Mouse (Mus musculus): ENCODE data around the gene Serinc2. TPM values are rescaled to one million over a fixed set of nuclear protein-coding genes. Genes with fewer than 3 reads are reported as not detected.
A peak's percentile ranks its signal among the peaks of the same experiment; 100 is the strongest.
"Not testable (repeated sequence)": the region's sequence is repeated elsewhere in the genome, so short reads cannot be mapped to it uniquely, and the experiment has no call there.

Serinc2 gene
- total RNA-seq, 2 experiments from 2014 or later = 12.0 to 13.2 TPM

DNA sequence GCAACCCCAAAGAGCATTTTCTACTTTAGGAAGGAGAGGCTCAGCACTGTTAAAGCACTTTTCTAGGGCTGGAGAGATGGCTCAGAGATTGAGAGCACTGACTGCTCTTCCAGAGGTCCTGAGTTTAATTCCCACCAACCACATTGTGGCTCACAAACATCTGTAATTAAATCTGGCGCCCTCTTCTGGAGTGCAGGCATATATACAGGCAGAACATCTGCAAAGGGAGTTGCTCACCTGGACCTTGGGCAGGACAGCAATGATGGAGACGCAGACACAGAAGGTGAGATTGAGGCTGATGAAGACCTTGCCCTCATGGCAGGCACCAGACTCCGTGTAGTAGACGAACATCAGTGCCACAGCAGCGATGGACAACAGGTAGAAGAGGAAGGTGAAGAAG is 18.6 kb downstream of the Serinc2 start:
- no peak for DNase-seq

DNA sequence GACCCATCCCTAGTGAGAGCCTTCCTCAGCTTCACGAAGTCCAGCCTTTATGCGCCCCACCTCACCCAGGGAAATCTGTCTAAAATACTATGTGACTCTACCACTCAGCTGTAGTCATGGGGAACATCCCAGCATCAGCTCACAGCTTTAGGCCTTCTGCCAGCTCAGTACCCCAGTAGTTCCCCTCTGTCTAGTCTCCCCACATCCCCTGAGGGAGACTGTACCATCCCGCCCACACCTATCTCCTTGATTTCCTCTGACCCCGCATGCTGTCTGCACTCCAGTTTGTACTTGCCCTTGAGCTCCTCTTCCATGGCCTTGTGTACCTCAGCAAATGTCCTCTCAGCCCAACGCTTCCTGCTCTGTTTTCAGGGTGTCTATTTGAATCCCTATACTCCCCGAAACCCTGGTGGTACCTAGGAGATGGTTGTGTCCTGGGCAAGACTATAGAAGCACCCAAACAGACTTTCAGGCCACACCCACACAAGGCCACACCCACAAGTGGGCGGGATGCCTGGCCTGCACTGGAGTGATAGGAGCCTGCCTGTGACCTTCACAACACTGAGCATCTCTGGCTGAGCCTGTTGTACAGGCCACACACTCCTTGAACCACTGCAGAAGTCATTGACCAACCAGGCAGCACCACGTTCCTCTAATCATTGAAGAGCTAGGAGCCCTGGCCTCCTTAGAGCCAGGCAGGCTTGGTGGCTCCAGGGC is 26.4 kb downstream of the Serinc2 start:
- DNase-seq = no peak

GRCm38 (mm10) chr4:130251763-130252162 is 27.2 kb downstream of the Serinc2 start:
- no peak for DNase-seq

GRCm38 (mm10) chr4:130251172-130251705 is 27.8 kb downstream of the Serinc2 start:
- DNase-seq = no peak

GRCm38 (mm10) chr4:130248636-130249035 is 30.4 kb downstream of the Serinc2 start:
- DNase-seq = peak in 1 of 2 experiments; percentile 31

DNA sequence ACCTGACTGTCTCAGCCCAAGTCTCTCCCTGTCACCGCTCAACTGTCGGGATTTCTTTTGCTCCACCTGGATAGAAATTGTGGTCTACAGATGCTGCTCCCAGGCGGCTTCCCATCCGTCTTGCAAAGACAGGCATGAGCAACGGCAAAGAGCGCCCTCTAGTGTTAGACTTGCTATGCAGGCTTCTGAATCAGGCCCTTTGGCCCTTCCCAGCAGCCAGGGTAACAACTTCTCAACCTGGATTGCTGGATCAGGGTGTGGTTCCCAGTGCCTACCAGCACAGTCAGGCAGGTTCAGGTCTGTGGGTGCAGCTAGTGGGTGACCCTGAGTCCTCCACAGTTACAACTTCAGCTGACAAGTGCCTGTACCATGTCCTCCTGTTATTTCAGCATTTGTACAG is 32.9 kb downstream of the Serinc2 start:
- DNase-seq = peak; percentile 51 to 59

DNA sequence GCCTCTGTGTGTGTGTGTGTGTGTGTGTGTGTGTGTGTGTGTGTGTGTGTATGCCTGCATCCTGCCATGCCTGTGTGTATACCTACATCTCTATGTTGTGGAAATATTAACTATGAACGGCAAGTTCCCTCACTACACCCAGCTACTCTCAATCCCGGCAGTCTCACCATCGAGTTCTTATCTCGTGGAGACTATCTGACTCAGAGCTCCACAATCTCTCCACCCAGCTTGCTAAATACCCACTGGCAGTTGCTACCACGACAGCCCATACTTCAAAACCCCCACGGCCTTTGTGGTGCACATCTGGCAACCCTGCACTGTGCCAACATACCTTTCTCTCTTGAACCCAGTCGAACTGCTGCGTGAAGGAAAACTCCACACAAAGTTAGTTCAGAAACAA is 34.3 kb downstream of the Serinc2 start:
- DNase-seq = no peak

- DNase-seq = not testable (repeated sequence)
Measured at GRCm38 (mm10) chr4:130243621-130244020, 35.4 kb downstream of the Serinc2 start.

DNA sequence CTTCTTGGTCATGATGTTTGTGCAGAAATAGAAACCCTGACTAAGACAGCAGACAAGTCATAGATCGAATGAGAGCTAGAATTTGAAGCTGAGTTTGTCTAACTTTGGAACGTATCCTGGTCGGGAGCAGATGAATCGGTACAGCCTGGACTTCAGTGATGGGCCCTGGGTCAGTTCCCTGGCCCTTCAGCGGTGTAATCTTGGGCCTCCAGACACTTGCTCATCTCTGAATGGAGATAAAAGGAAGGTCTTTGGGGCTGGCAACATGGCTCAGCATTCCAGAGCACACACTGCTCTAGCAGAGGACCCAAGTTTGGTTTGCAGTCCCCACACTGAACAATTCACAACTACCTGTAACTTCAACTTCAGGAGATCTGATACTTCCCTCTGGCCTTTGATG is 36.0 kb downstream of the Serinc2 start:
- no peak for DNase-seq

GRCm38 (mm10) chr4:130240695-130241094 is 38.3 kb downstream of the Serinc2 start:
- no peak for DNase-seq

- no peak for DNase-seq
Measured at GRCm38 (mm10) chr4:130237607-130238006, 41.4 kb downstream of the Serinc2 start.

DNA sequence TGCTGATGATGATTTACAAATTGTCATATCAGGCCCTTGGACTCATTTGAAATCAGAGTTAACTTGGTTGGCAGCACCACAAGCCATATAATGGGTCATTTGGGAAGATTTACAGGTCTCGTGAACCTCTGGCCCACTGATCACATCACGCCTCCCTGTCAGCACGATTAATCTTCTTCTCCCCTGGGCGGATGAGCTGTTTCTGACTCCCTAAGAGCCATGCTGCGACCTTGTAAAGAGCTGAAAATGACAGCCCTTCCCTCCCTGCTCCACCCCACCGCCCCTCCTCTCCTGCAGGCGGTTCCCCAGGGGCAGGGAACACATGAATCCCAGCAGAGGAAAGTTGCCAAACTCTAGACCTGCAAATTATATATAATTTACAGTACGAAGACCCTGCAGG is 42.6 kb downstream of the Serinc2 start:
- no peak for DNase-seq

DNA sequence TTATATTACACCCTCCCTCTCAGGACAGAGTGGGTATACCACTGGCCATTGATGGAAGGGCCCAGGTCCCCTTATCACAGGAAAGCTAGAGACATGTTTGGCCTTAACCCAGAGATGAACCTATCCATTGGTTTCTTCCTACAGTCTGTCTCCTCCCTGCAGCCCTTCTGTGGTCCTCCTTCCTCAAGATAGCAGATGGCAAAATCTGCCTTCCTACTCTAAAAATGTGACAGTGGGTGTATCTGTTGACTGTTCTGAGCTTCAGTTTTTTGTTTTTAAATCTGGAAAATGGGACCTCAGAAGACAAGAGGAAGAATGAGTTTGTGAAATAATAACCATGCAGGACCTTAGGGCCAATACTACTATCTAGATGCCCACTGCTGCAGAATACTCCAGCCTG is 54.9 kb downstream of the Serinc2 start:
- DNase-seq = no peak

- DNase-seq = no peak
Measured at GRCm38 (mm10) chr4:130222179-130222578, 56.8 kb downstream of the Serinc2 start, which contains the start of gene Gm853. Gm853 (minus strand) TSS chr4:130222401.

DNA sequence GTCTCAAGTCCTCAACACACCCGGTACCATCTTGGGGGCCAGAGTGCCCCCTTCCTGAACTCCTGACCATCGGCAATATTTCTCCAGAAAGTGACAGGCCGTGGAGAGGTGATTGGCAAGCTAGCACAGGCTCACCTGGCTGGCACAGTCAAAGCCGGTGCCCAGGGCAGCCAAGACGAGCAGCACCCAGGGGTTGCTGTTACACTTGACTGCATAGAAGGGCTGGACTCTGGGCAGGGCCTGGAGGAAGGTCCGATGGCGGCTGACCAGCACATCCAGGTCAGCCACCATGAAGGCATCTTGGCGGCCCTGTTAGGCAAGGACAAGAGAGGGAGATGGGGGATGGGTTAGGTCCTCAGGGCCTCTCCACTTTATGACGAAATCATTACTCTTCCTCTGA is 58.8 kb downstream of the Serinc2 start:
- no peak for DNase-seq

- DNase-seq = no peak
Measured at GRCm38 (mm10) chr4:130215392-130215791, 63.6 kb downstream of the Serinc2 start.

DNA sequence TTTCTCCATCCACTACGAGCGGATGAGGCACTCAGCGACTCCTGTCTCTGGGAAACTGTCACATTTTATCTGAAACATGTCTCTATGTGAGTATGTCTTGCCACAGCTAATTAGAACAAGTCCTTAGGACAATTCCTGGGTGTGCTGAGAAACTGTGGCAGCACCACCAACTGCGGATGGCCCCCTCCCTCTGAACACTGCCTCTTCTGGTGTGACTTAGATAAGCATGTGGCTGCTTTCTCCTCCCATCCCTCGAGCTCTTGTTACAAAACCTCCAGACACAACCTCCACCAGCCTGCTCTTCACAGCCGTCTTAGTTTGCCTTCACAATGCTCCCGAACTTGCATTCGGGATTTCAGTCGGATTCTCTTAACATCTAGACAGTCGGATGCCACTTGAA is 65.1 kb downstream of the Serinc2 start:
- DNase-seq = no peak

DNA sequence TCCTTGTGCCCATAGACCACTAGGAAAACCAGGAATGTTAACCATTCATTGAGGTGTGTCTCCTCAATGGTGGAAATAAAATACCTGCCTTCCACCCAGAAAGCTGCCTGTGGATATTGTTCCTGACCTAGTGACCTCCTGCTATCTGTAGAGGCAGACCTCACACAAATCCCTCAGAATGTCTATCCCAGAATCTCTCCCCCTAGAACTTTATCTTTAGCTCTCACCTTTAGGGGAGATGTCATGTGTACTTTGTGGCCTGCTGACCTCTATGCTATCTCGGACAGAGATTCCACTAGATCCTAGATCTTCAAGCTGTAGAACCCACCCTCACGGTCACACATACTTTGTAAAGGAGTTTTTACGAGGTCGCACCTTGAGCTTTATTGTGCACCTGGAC is 65.8 kb downstream of the Serinc2 start:
- no peak for DNase-seq

DNA sequence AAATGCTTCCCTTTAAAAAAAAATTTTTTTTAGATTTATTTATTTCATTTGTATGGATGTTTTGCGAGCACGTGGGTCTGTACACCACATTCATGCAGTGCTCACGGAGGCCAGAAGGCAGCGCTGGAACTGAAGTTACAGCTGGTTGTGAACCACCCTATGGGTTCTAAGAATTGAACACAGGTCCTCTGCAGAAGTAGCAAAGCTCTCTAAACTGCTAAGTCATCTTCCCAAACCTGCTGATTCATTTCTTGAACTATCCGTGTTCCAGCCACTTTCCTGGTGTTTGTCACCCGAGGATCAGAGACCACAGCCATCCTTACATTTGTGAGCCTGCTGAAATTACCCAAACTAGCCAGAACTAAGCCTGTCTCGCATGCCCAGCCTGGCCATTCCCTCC is 66.6 kb downstream of the Serinc2 start:
- no peak for DNase-seq

GRCm38 (mm10) chr4:130211870-130212269 is 67.1 kb downstream of the Serinc2 start:
- DNase-seq = no peak
